Mouse (Mus musculus): Measurements from ENCODE around the gene Pkig.
A peak's percentile ranks its signal among the peaks of the same experiment; 100 is the strongest.
"Not testable (repeated sequence)": the region's sequence is repeated elsewhere in the genome, so short reads cannot be mapped to it uniquely, and the experiment has no call there.

Gene Pkig

GRCm38 (mm10) chr2:163685761-163686200, 27.6 kb downstream of the Pkig start:
- DNase-seq: no peak

- DNase-seq: no peak
These were observed 28.0 kb downstream of the Pkig start for GRCm38 (mm10) chr2:163686233-163686632.

- no peak for DNase-seq
These were observed 28.7 kb downstream of the Pkig start for GRCm38 (mm10) chr2:163686886-163687285.

- not testable (repeated sequence) for DNase-seq
These were observed 30.2 kb downstream of the Pkig start for GRCm38 (mm10) chr2:163688377-163688776.

GRCm38 (mm10) chr2:163689771-163690170, 31.6 kb downstream of the Pkig start:
- DNase-seq: no peak

GRCm38 (mm10) chr2:163690409-163691304, 32.5 kb downstream of the Pkig start:
- no peak for DNase-seq

GRCm38 (mm10) chr2:163691846-163692605, 33.8 kb downstream of the Pkig start:
- DNase-seq: no peak

- no peak for DNase-seq
These were observed 34.9 kb downstream of the Pkig start for GRCm38 (mm10) chr2:163692873-163693612.

GRCm38 (mm10) chr2:163693716-163694314, 35.6 kb downstream of the Pkig start:
- DNase-seq: no peak

- DNase-seq: no peak
These were observed 38.6 kb downstream of the Pkig start for GRCm38 (mm10) chr2:163696763-163697162.

- peak; percentile 53 for DNase-seq
These were observed 39.7 kb downstream of the Pkig start for GRCm38 (mm10) chr2:163697764-163698480.

GRCm38 (mm10) chr2:163699078-163699780, 41.0 kb downstream of the Pkig start:
- no peak for DNase-seq

GRCm38 (mm10) chr2:163702431-163702830, 44.2 kb downstream of the Pkig start:
- DNase-seq: peak; percentile 49

GRCm38 (mm10) chr2:163702921-163703320, 44.7 kb downstream of the Pkig start:
- DNase-seq: no peak

- no peak for DNase-seq
These were observed 45.5 kb downstream of the Pkig start for GRCm38 (mm10) chr2:163703599-163704260.

GRCm38 (mm10) chr2:163708321-163708720, 50.1 kb downstream of the Pkig start:
- DNase-seq: no peak

- DNase-seq: no peak
These were observed 50.6 kb downstream of the Pkig start for GRCm38 (mm10) chr2:163708763-163709250.

GRCm38 (mm10) chr2:163710000-163710399, 51.8 kb downstream of the Pkig start:
- DNase-seq: peak; percentile 47

GRCm38 (mm10) chr2:163710606-163711159, 52.5 kb downstream of the Pkig start:
- peak; percentile 33 for DNase-seq

GRCm38 (mm10) chr2:163711368-163711868, 53.2 kb downstream of the Pkig start:
- DNase-seq: no peak
